Mouse (Mus musculus): ENCODE measurements around the gene Rplp0. TPM values are rescaled to one million over a fixed set of nuclear protein-coding genes. Genes with fewer than 3 reads are reported as not detected.
A peak's percentile ranks its signal among the peaks of the same experiment; 100 is the strongest.
"Not testable (repeated sequence)": the region's sequence is repeated elsewhere in the genome, so short reads cannot be mapped to it uniquely, and the experiment has no call there.

Rplp0 gene
- polyA plus RNA-seq (2015; fragmentation: Nextera tagmentation; extraction: Ambion mirVana) = 1,081 and 1,088 TPM in 2 replicates

DNA sequence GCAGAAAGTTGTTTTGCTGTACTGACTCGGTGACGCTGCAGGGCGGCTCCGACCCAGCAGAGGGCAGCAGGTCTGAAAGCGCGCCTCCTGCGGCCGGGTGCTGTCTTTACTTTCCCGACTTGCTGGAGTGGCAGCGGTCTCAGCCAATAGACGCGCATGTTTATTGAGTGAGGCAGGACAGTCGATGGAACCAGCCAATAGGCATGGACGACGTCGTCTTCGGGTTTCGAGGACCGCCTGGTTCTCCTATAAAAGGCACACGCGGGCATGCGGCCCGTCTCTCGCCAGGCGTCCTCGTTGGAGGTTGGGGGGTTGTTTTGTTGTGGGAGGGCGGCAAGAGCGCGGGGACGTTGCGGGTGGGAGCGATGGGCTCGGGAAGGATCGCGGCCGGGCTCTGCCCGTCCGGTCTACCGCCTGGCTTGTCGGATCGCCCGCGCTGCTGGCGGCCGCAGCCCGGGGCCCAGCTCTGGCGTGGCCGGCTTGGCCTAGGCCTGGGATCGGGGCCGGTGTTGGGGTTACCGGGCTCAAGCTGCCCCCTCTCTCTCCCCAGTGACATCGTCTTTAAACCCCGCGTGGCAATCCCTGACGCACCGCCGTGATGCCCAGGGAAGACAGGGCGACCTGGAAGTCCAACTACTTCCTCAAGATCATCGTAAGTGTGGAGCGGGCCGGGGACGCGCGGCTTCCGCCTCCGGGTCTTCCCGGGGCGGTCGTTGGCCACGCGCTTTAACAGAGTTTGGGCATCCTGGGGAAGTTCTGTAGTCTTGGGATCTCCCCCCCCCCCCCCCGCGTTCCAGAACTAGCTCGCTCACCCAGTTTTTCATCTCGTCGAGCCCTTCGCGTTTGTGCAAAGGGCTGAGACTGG is at the start of gene Rplp0:
Gene Rplp0, plus strand, starts transcription at position 231 of the 865 bp plus-strand sequence.
- no peaks in the 10 kb centered on the region for H3K27me3 ChIP-seq
- WGBS = under 1% methylated on average over 75 of the region's 78 CpGs
- H3K4me1 ChIP-seq = peaks cover 33% of the 10 kb centered on the region
- peak within 1 kb of the TSS; percentile 75 for H3K4me3 ChIP-seq
- H3K27ac ChIP-seq = peak within 1 kb of the TSS; percentile 81
- peaks cover 40% of the 10 kb centered on the region for H3K36me3 ChIP-seq (ENCODE audit: poor library complexity, severe bottlenecking)
- ATAC-seq = peak; percentile 100
- H3K4me2 ChIP-seq = peak within 1 kb of the TSS; percentile 83
- H3K9me3 ChIP-seq (replicated peaks) = no peaks in the 10 kb centered on the region
- H3K9ac ChIP-seq = peak within 1 kb of the TSS; percentile 93

DNA sequence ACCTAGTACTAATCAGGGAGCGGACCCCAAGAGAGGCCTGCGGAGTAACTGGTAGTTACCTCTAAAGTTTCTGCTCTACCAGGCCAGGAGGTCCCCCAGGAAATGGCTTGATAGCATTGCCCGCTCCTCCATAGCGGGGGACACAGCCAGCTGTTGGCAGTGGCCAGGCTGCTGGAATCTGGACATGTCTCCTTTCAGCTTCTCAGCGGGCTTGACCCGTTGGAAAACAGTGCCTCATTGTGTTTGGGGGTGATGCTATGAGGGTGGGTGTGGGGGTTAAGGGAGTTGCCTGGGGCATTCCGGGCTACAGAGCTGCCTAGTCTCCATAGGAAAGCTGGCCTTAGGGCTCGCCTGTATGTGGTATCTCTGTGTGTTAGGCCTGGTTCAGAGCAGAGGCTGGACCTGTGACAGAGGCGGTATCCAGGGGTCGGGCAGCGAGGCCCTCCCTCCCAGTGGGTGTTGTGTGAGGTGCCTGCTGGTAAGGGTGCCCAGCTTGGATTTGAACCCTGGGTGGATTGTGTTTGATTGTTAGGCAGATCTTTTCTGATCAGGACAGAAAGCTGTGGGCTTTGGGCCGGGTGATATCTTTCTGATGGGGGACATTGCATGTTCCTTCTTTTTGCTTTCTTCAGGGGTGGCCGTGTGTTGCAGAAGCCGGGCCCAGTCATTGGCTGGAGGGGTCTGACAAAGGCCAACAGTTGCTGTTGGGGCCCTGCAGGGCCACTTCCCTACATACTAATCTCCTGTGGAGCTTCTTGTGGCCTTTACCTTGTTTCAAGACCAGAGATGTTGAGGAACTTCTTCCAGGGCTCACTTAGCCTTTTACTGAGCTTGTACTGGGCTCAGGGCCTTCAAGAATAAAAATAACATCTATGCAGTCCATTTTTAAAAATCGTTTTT is 49.2 kb upstream of the Rplp0 start:
- no peak overlapping the region for H3K4me3 ChIP-seq
- no peaks in the 10 kb centered on the region for H3K36me3 ChIP-seq (ENCODE audit: poor library complexity, severe bottlenecking)
- WGBS = 63% methylated on average over 15 of the region's 15 CpGs
- no peak for ATAC-seq
- H3K9me3 ChIP-seq (replicated peaks) = no peaks in the 10 kb centered on the region
- no peak overlapping the region for H3K27ac ChIP-seq
- H3K4me1 ChIP-seq = peaks cover 42% of the 10 kb centered on the region
- H3K4me2 ChIP-seq = peak overlapping the region; percentile 88; the same call in 1 of the 2 replicates
- H3K27me3 ChIP-seq = peaks cover 2% of the 10 kb centered on the region; the same call in 1 of the 2 replicates
- peak overlapping the region; percentile 50; the same call in 1 of the 2 replicates for H3K9ac ChIP-seq

DNA sequence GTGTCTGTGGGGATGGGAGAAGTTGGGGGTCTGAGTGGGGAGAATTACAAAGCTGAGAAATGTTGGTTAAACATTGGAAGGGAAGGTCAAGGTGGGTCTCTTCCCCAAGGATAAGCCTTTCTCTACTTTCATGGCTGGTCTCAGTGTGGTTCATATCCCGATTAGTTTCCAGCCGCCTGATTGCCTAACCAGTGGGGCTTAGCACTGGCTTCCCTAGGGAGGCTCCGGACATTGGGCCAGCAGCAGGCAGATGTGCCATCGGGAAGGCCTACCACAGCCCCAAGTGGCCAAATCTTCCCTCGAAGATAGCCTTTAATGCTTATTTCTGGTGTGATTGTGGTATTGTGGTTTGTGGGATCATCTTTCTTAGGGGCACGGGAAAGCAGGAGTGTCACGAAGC is 46.9 kb upstream of the Rplp0 start:
- H3K27ac ChIP-seq = no peak overlapping the region
- WGBS = 92% methylated on average over 7 of the region's 7 CpGs
- no peak overlapping the region for H3K4me2 ChIP-seq
- H3K9me3 ChIP-seq (replicated peaks) = no peaks in the 10 kb centered on the region
- no peak overlapping the region for H3K4me3 ChIP-seq
- no peak overlapping the region for H3K9ac ChIP-seq
- ATAC-seq = no peak
- H3K4me1 ChIP-seq = peaks cover 41% of the 10 kb centered on the region
- peaks cover 2% of the 10 kb centered on the region; the same call in 1 of the 2 replicates for H3K27me3 ChIP-seq
- no peaks in the 10 kb centered on the region for H3K36me3 ChIP-seq (ENCODE audit: poor library complexity, severe bottlenecking)

DNA sequence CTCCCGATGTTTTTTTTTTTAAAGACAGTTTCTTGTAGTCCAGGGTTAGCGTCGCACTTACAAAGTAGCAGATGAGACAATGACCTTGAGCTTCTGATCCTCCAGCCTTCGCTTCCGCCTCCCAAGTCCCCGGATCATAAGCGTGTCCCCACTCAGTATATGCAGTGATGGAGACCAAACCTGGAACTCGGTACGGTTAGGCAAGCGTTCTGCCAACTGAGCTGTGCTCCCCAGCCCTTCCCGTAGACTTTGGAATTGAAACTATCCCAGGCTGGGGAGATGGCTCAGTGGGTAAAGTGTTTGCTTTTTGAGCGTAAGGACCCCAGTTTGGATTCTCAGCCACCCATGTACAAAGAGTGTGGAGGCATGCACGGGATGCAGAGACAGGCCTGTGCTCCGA is 46.0 kb upstream of the Rplp0 start:
- no peak overlapping the region for H3K9ac ChIP-seq
- no peak overlapping the region for H3K4me3 ChIP-seq
- no peaks in the 10 kb centered on the region for H3K9me3 ChIP-seq (replicated peaks)
- no peak overlapping the region for H3K27ac ChIP-seq
- H3K4me1 ChIP-seq = peaks cover 33% of the 10 kb centered on the region
- no peak overlapping the region for H3K4me2 ChIP-seq
- H3K27me3 ChIP-seq = peaks cover 2% of the 10 kb centered on the region; the same call in 1 of the 2 replicates
- no peaks in the 10 kb centered on the region for H3K36me3 ChIP-seq (ENCODE audit: poor library complexity, severe bottlenecking)
- 94% methylated on average over 14 of the region's 14 CpGs for WGBS
- ATAC-seq = no peak

DNA sequence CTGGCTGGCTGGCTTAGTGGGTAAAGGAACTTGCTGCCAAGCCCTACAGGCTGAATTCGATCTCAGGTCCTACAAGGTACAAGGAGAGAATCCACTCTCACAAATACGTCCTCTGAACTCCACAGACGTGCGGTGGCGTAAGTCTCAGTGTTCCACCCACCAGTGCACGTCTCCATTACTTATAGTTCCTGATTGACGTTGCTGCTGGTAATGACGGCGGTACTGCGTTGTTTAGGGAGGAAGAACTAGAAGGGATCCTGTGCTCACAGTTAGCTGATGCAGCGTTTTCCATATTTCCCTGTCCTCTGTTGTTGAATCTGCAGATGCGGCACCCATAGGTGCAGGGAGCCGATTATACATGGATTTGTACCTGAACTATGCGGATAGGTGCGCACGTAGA is 45.5 kb upstream of the Rplp0 start:
- Histone ChIP-seq H3K36me3 (ENCODE audit: poor library complexity, severe bottlenecking) (no peaks in the 10 kb centered on the region), H3K9ac (no peak overlapping the region), H3K4me3 (no peak overlapping the region), H3K27me3 (peaks cover under 1% of the 10 kb centered on the region; the same call in 1 of the 2 replicates), H3K9me3 (replicated peaks) (no peaks in the 10 kb centered on the region), H3K4me1 (peaks cover 28% of the 10 kb centered on the region), H3K27ac (no peak overlapping the region), H3K4me2 (no peak overlapping the region)
- ATAC-seq = no peak
- WGBS = 95% methylated on average over 16 of the region's 16 CpGs

DNA sequence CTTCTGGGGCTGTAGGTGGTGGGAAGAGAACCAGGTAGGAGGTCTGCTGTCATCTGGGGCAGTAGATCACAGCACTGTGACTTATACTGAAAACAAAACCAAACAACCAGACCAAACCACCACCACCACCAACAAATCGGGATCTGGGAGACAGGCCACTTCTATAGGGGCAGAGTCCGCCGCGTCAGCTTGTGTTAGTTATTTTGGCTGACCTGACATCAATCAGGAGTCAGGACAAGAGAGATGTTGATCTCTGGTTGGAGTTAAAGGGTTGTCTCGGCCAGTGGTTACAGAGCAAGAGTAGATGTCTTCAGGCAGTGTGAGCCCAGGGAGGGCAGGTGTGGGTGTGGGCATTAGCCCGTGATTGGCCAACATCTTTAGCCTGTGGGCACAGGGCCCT is 44.9 kb upstream of the Rplp0 start:
- WGBS = 93% methylated on average over 6 of the region's 6 CpGs
- H3K27ac ChIP-seq = no peak overlapping the region
- no peak overlapping the region for H3K9ac ChIP-seq

DNA sequence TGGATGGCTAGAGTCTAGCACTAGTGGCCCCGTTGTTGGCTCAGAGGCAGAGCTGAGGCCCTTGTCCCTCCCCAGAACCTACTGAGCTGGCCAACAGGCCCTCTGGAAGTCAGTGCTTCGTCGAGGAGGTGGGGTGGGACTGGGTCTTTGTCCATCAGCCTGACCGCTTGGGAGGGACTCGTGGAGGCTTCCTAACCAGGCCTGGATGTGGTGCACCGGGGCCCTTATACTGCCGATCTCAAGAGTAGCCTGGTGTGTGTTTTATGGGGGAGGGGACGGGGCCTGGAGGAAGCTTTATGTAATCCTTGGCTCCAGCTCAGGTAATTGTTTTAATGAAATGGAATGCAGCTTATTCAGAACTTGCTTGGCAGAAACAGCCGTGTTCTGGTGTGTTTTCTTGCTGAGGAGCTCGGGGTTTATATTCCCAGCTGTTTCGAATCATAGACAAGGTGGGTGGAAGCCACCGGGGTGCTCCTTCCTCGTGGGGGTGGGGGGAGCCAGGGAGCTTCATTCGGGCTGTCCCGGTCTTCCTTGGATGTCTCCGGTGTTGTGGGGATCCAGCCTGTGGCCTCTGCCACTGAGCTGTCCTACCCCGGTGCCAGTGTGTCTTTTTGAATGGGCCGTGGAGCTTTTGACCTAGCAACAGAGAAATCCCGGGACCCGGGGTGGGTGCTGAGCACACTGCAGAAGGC is 44.2 kb upstream of the Rplp0 start:
- peak; percentile 13; the same call in 1 of the 2 replicates for ATAC-seq
- no peaks in the 10 kb centered on the region for H3K27me3 ChIP-seq
- no peak overlapping the region for H3K9ac ChIP-seq
- H3K4me1 ChIP-seq = peaks cover 15% of the 10 kb centered on the region
- 63% methylated on average over 20 of the region's 20 CpGs for WGBS
- no peak overlapping the region for H3K4me3 ChIP-seq
- H3K9me3 ChIP-seq (replicated peaks) = no peaks in the 10 kb centered on the region
- no peaks in the 10 kb centered on the region for H3K36me3 ChIP-seq (ENCODE audit: poor library complexity, severe bottlenecking)
- peak overlapping the region; percentile 48 for H3K27ac ChIP-seq
- peak overlapping the region; percentile 4; the same call in 1 of the 2 replicates for H3K4me2 ChIP-seq

More for the DNA sequence above, 44.9 kb upstream of the Rplp0 start:
- no peak overlapping the region for H3K4me2 ChIP-seq
- ATAC-seq = no peak
- H3K4me3 ChIP-seq = no peak overlapping the region
- no peaks in the 10 kb centered on the region for H3K36me3 ChIP-seq (ENCODE audit: poor library complexity, severe bottlenecking)
- peaks cover 22% of the 10 kb centered on the region for H3K4me1 ChIP-seq
- no peaks in the 10 kb centered on the region for H3K27me3 ChIP-seq
- no peaks in the 10 kb centered on the region for H3K9me3 ChIP-seq (replicated peaks)

DNA sequence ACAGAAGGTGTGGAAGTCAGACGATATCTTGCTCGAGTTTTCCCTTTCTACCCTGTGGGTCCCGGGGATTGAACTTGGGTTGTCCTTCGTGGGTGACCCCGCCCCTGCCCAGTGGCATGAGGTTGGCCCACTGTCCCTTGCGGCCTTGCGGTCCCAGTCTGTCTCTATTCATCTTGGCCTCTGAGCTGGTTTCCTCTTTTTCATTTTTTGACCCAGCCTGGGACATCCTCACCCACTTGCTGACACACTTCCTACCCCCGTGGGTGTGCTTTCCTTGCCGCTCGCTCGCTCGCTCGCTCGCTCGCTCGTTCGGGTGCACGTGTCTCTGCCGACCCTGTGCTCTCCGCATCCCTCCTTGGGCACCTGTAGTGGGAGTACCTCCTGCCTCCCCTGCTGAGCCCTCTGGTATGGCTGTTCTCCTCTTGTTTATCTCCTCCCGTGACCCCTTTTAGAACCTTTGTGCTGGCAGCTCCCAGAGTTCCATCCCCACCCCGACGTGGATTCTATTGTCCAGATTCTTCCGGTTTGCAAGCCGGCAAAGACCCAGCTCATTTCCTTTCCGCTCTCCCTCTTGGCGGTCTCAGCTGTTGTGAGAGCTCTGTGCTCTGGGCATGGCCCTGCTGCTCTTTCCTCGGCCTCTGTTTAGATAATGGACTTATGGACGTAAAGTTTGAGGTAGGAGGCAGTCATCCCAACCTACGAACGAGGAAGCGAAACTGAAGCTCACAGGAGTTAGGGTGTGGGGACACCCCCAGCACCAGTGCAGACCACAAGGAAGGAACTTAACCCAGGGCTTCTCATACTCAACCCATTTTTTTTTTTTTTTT is 43.0 kb upstream of the Rplp0 start:
- no peak for ATAC-seq
- Histone ChIP-seq H3K4me1 (peaks cover 13% of the 10 kb centered on the region), H3K36me3 (ENCODE audit: poor library complexity, severe bottlenecking) (no peaks in the 10 kb centered on the region), H3K9ac (no peak overlapping the region), H3K27me3 (no peaks in the 10 kb centered on the region), H3K4me3 (no peak overlapping the region), H3K4me2 (no peak overlapping the region), H3K9me3 (replicated peaks) (no peaks in the 10 kb centered on the region), H3K27ac (no peak overlapping the region)
- 82% methylated on average over 32 of the region's 32 CpGs for WGBS

DNA sequence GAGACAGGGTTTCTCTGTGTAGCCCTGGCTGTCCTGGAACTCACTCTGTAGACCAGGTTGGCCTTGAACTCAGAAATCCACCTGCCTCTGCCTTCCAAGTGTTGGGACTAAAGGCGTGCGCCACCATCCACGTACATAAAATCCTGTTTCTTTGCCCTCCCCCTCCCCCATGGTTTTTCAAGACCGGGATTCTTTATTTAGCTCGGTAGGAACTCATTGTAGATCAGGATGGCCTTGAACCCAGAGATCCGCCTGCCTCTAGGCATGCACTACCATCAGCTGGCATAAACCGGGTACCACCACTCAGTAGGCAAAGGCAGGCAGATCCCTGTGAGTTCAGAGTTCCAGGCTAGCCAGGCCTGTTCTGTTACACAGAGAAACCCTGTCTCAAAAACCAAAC is 42.4 kb upstream of the Rplp0 start:
- Histone ChIP-seq H3K4me3 (no peak overlapping the region), H3K9ac (no peak overlapping the region), H3K36me3 (ENCODE audit: poor library complexity, severe bottlenecking) (no peaks in the 10 kb centered on the region), H3K4me1 (peaks cover 13% of the 10 kb centered on the region), H3K4me2 (no peak overlapping the region), H3K27me3 (no peaks in the 10 kb centered on the region), H3K27ac (no peak overlapping the region), H3K9me3 (replicated peaks) (no peaks in the 10 kb centered on the region)
- 92% methylated on average over 7 of the region's 7 CpGs for WGBS
- no peak for ATAC-seq

DNA sequence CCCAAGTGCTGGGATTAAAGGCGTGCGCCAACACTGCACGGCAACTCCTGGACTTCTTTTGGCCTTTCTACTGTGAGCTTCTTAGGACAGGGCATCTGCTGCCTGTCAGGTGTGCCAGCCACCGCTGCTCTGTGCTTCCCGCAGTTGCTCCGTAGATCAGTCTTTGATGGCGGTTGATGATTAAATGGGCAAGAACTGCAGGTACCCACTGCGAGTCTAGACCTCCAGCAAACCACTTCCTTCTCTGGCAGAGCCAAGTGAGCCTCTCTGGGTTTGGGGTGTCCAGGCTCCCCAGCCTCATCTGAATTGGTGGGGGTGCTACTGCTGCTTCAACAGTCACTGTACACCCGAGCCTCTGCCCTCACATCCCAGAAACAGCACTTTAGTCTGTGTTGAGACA is 41.8 kb upstream of the Rplp0 start:
- Histone ChIP-seq H3K36me3 (ENCODE audit: poor library complexity, severe bottlenecking) (no peaks in the 10 kb centered on the region), H3K4me2 (no peak overlapping the region), H3K27ac (no peak overlapping the region), H3K27me3 (no peaks in the 10 kb centered on the region), H3K9ac (no peak overlapping the region), H3K9me3 (replicated peaks) (no peaks in the 10 kb centered on the region), H3K4me1 (peaks cover 13% of the 10 kb centered on the region), H3K4me3 (no peak overlapping the region)
- 96% methylated on average over 9 of the region's 9 CpGs for WGBS
- no peak for ATAC-seq

DNA sequence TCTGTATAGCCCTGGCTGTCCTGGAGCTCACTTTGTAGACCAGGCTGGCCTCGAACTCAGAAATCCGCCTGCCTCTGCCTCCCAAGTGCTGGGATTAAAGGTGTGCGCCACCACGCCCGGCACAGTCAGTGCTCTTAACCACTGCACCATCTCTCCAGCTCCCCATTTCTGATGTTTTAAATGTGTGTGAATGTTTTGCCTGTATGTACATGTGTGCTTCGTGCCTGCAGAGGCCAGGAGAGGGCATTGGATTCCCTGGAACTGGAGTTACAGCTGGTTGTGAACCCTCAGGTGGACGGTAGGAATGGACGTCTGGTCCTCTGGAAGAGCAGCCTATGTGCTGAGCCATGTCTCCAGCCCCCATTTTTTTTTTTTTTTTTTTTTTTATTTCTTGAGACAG is 41.1 kb upstream of the Rplp0 start:
- H3K4me2 ChIP-seq; ATAC-seq; H3K9me3 ChIP-seq (replicated peaks); H3K27ac ChIP-seq; H3K9ac ChIP-seq; H3K4me3 ChIP-seq; H3K27me3 ChIP-seq; H3K36me3 ChIP-seq (ENCODE audit: poor library complexity, severe bottlenecking): not testable (repeated sequence)
- peaks cover 13% of the 10 kb centered on the region for H3K4me1 ChIP-seq
- WGBS = 97% methylated on average over 8 of the region's 8 CpGs

Data from forebrain, embryonic 13.5 days (tissue).